Mouse (Mus musculus): ENCODE measurements at regions not wholly inside any gene's neighbourhood (a gene's known extent, or its start where the extent isn't known, plus 50 kb on each side); places are given as distances from the start of the nearest gene placed in this dataset.

GRCm38 (mm10) chr16:76232680-76233079 lies 140.9 kb downstream of the Nrip1 start:
- H3K9me3 ChIP-seq, result no peaks in the 10 kb centered on the region
- H3K36me3 ChIP-seq, result no peaks in the 10 kb centered on the region
- H3K9ac ChIP-seq, result no peak overlapping the region
- H3K27me3 ChIP-seq, result no peaks in the 10 kb centered on the region
- H3K27ac ChIP-seq, result no peak overlapping the region
- H3K4me3 ChIP-seq, result no peak overlapping the region
- no peak for ATAC-seq (ENCODE audit: insufficient number of reproducible peaks, insufficient read depth, low FRiP score, low TSS enrichment, low read depth)
- H3K4me1 ChIP-seq, result no peaks in the 10 kb centered on the region
- H3K4me2 ChIP-seq, result no peak overlapping the region
- 73% methylated on average over 4 of the region's 4 CpGs for WGBS

DNA sequence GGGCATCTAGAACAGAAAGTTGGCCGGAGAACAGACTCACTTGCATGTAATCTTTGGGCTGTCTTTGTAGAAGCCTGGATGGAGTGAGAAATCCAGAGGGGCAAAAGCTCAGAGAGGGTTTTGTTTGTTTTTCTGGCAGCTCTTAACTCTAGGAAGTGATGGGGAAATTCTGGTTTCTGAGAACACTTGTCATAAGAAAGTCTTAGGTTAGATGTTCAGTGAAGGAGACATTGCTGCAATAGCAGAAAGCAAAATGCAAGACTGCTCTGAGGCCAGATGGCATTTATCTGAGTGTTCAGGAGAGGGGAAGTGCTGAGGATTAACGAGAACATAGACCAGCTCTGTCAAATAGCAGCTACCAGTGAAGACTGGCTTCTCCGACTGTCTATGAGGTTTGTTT lies 141.5 kb downstream of the Nrip1 start:
- H3K4me3 ChIP-seq, result no peak overlapping the region
- H3K27ac ChIP-seq, result no peak overlapping the region
- ATAC-seq (ENCODE audit: insufficient number of reproducible peaks, insufficient read depth, low FRiP score, low TSS enrichment, low read depth), result no peak
- no peaks in the 10 kb centered on the region for H3K27me3 ChIP-seq
- 57% methylated on average over 3 of the region's 3 CpGs for WGBS
- H3K9me3 ChIP-seq, result no peaks in the 10 kb centered on the region
- H3K4me2 ChIP-seq, result no peak overlapping the region
- H3K4me1 ChIP-seq, result no peaks in the 10 kb centered on the region
- H3K36me3 ChIP-seq, result no peaks in the 10 kb centered on the region
- H3K9ac ChIP-seq, result no peak overlapping the region

GRCm38 (mm10) chr16:76230516-76231302 lies 142.9 kb downstream of the Nrip1 start:
- no peaks in the 10 kb centered on the region for H3K27me3 ChIP-seq
- H3K9me3 ChIP-seq, result no peaks in the 10 kb centered on the region
- WGBS, result 78% methylated on average over 4 of the region's 4 CpGs
- H3K4me1 ChIP-seq, result no peaks in the 10 kb centered on the region
- H3K36me3 ChIP-seq, result no peaks in the 10 kb centered on the region
- no peak overlapping the region for H3K27ac ChIP-seq
- H3K9ac ChIP-seq, result no peak overlapping the region
- ATAC-seq (ENCODE audit: insufficient number of reproducible peaks, insufficient read depth, low FRiP score, low TSS enrichment, low read depth), result no peak
- H3K4me2 ChIP-seq, result no peak overlapping the region
- no peak overlapping the region for H3K4me3 ChIP-seq

- no peak overlapping the region for H3K4me3 ChIP-seq
- no peaks in the 10 kb centered on the region for H3K4me1 ChIP-seq
- WGBS, result 82% methylated on average over 4 of the region's 4 CpGs
- no peak overlapping the region for H3K9ac ChIP-seq
- H3K27me3 ChIP-seq, result no peaks in the 10 kb centered on the region
- H3K4me2 ChIP-seq, result no peak overlapping the region
- ATAC-seq (ENCODE audit: insufficient number of reproducible peaks, insufficient read depth, low FRiP score, low TSS enrichment, low read depth), result no peak
- H3K27ac ChIP-seq, result no peak overlapping the region
- no peaks in the 10 kb centered on the region for H3K9me3 ChIP-seq
- H3K36me3 ChIP-seq, result no peaks in the 10 kb centered on the region
Observed at GRCm38 (mm10) chr16:76228451-76228850, 145.2 kb downstream of the Nrip1 start.

GRCm38 (mm10) chr16:76226446-76226845 lies 147.2 kb downstream of the Nrip1 start:
- no peaks in the 10 kb centered on the region for H3K36me3 ChIP-seq
- no peaks in the 10 kb centered on the region for H3K4me1 ChIP-seq
- no peak for ATAC-seq (ENCODE audit: insufficient number of reproducible peaks, insufficient read depth, low FRiP score, low TSS enrichment, low read depth)
- H3K27me3 ChIP-seq, result no peaks in the 10 kb centered on the region
- no peak overlapping the region for H3K27ac ChIP-seq
- H3K9me3 ChIP-seq, result no peaks in the 10 kb centered on the region
- no peak overlapping the region for H3K4me2 ChIP-seq
- H3K9ac ChIP-seq, result no peak overlapping the region
- no peak overlapping the region for H3K4me3 ChIP-seq
- 57% methylated on average over 7 of the region's 7 CpGs for WGBS

DNA sequence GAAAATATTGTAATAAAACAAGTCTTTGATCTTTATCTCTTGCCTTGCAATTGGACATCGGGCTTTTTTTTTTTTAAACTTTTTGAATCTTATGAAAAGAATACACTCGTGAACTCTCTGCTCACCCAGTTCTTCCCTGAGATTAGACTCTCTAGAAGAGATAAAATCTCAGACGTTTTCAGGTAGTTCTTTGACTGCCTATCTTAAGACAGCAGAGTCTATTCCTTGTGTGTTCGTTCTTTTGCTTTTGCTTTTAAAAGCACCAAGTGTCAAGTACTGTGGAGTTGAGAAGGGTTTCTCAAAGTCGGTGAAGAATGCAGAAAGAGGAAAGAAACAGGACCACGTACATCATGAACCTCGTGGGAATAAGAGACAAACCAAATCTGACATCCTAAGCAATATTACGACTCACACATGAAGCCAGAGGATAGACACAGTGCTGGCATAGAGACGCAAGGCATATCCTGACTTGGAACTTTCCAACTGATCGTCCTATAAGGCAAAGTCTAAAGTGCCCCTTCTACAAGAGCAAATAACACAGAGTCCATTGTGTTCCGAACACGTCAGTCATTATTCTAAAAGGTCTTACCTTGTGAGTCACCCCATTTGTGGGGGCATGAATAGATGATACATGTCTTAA lies 147.9 kb downstream of the Nrip1 start:
- 46% methylated on average over 12 of the region's 12 CpGs for WGBS
- no peak overlapping the region for H3K4me2 ChIP-seq
- H3K36me3 ChIP-seq, result no peaks in the 10 kb centered on the region
- no peak overlapping the region for H3K9ac ChIP-seq
- no peaks in the 10 kb centered on the region for H3K4me1 ChIP-seq
- ATAC-seq (ENCODE audit: insufficient number of reproducible peaks, insufficient read depth, low FRiP score, low TSS enrichment, low read depth), result no peak
- no peaks in the 10 kb centered on the region for H3K9me3 ChIP-seq
- no peak overlapping the region for H3K4me3 ChIP-seq
- no peaks in the 10 kb centered on the region for H3K27me3 ChIP-seq
- H3K27ac ChIP-seq, result no peak overlapping the region

GRCm38 (mm10) chr16:76224901-76225586 lies 148.6 kb downstream of the Nrip1 start:
- no peak for ATAC-seq (ENCODE audit: insufficient number of reproducible peaks, insufficient read depth, low FRiP score, low TSS enrichment, low read depth)
- 23% methylated on average over 9 of the region's 9 CpGs for WGBS
- Histone ChIP-seq H3K4me1 (no peaks in the 10 kb centered on the region), H3K36me3 (no peaks in the 10 kb centered on the region), H3K9ac (no peak overlapping the region), H3K9me3 (no peaks in the 10 kb centered on the region), H3K27ac (no peak overlapping the region), H3K27me3 (no peaks in the 10 kb centered on the region), H3K4me2 (no peak overlapping the region), H3K4me3 (no peak overlapping the region)

DNA sequence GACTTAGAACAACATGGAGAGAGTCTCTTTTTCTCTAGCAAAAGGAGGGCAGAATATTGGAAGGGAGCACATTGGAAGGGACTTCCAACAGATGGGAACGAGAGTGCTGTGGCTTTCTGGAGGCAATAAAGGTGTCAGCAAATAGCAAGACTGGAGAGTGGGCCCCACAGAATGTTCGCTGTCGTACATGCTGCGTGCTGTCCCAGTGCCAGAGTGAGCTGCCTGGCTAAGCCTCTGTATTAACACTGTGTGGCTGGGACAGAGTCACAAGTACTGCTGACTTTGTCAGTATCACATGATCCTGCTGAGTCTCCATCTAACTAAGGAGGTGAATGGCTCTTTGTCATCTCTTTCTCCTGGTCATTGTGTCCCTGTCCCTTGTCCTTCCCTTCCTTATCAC lies 149.9 kb downstream of the Nrip1 start:
- no peaks in the 10 kb centered on the region for H3K4me1 ChIP-seq
- H3K4me2 ChIP-seq, result no peak overlapping the region
- WGBS, result 71% methylated on average over 4 of the region's 4 CpGs
- H3K9me3 ChIP-seq, result no peaks in the 10 kb centered on the region
- no peaks in the 10 kb centered on the region for H3K36me3 ChIP-seq
- no peak overlapping the region for H3K27ac ChIP-seq
- ATAC-seq (ENCODE audit: insufficient number of reproducible peaks, insufficient read depth, low FRiP score, low TSS enrichment, low read depth), result no peak
- H3K9ac ChIP-seq, result no peak overlapping the region
- H3K4me3 ChIP-seq, result no peak overlapping the region
- no peaks in the 10 kb centered on the region for H3K27me3 ChIP-seq

- no peak for ATAC-seq (ENCODE audit: insufficient number of reproducible peaks, insufficient read depth, low FRiP score, low TSS enrichment, low read depth)
- Histone ChIP-seq H3K27me3 (no peaks in the 10 kb centered on the region), H3K36me3 (no peaks in the 10 kb centered on the region), H3K4me1 (no peaks in the 10 kb centered on the region), H3K4me2 (no peak overlapping the region), H3K9me3 (no peaks in the 10 kb centered on the region), H3K4me3 (no peak overlapping the region), H3K27ac (no peak overlapping the region), H3K9ac (no peak overlapping the region)
- 62% methylated on average over 5 of the region's 5 CpGs for WGBS
Observed at GRCm38 (mm10) chr16:76222960-76223359, 150.7 kb downstream of the Nrip1 start.

DNA sequence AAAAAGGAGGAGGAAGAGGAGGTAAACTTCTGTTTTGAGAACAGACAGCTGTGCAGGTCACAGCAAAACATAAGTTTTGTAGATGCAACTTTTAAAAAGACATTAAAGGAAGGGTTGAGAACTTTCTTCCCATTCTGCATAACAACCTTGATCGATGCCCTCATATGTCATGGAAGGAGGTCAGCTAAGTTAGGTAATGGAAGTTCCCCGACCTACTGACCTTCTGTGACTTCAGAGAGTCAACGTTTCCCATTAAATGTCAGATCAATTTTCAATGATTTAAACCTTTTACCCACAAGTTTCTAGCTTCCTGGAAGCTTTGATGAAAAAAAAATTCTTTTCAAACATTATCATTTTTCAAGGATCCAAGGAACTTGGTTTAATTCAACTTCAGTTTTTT lies 153.2 kb downstream of the Nrip1 start:
- no peaks in the 10 kb centered on the region for H3K36me3 ChIP-seq
- H3K4me1 ChIP-seq, result 0 out of 2 replicates have a peak, but pooled peaks cover 2% of the 10 kb centered on the region
- H3K27ac ChIP-seq, result no peak overlapping the region
- no peaks in the 10 kb centered on the region for H3K9me3 ChIP-seq
- H3K4me3 ChIP-seq, result no peak overlapping the region
- WGBS, result 46% methylated on average over 3 of the region's 3 CpGs
- ATAC-seq (ENCODE audit: insufficient number of reproducible peaks, insufficient read depth, low FRiP score, low TSS enrichment, low read depth), result no peak
- no peak overlapping the region for H3K9ac ChIP-seq
- no peak overlapping the region for H3K4me2 ChIP-seq
- H3K27me3 ChIP-seq, result no peaks in the 10 kb centered on the region

DNA sequence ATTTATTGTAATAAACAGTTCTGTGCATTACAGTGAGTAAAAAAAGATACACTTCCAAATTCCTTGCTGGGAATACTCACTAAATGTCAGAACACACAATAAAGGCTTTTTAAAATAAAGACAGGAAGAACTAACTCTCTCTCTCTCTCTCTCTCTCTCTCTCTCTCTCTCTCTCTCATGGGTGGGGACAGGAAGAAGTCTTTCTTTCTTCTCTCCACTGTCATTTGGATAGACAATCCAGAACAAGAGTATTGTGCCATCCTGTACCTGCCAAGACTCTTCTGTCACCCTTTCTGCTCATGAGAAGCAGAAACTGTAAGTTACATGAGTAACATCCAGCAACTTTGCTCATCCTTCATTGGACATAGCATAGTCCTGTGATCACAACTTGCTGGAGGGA lies 154.4 kb downstream of the Nrip1 start:
- Histone ChIP-seq H3K27me3 (no peaks in the 10 kb centered on the region), H3K4me1 (0 out of 2 replicates have a peak, but pooled peaks cover 2% of the 10 kb centered on the region), H3K9ac (no peak overlapping the region), H3K9me3 (no peaks in the 10 kb centered on the region), H3K4me3 (no peak overlapping the region), H3K27ac (no peak overlapping the region), H3K4me2 (no peak overlapping the region), H3K36me3 (no peaks in the 10 kb centered on the region)
- no peak for ATAC-seq (ENCODE audit: insufficient number of reproducible peaks, insufficient read depth, low FRiP score, low TSS enrichment, low read depth)

Measured in embryonic facial prominence, embryonic 13.5 days (tissue).